Mouse (Mus musculus) erythroblast, embryonic 14.5 days (primary cell): ENCODE data around the gene Suclg1. TPM values are rescaled to one million over a fixed set of nuclear protein-coding genes. Genes with fewer than 3 reads are reported as not detected.

Experiments
- H3K27me3 ChIP-seq: 2 replicates; pipeline ENCODE4 v1.6.1; 2012; ENCODE audit warnings: inconsistent platforms; ENCODE audit not compliant: control insufficient read depth
- H3K36me3 ChIP-seq: 2 replicates; pipeline ENCODE4 v1.6.1; 2012; ENCODE audit warnings: mild to moderate bottlenecking, inconsistent platforms; ENCODE audit not compliant: control insufficient read depth
- H3K4me1 ChIP-seq: 2 replicates; pipeline ENCODE4 v1.6.1; 2012; ENCODE audit warnings: inconsistent platforms; ENCODE audit not compliant: control insufficient read depth
- H3K4me3 ChIP-seq: replicated peaks from 2 replicates; pipeline ENCODE3; 2012; ENCODE audit warnings: moderate library complexity, mild to moderate bottlenecking, inconsistent platforms
- H3K9me3 ChIP-seq: 2 replicates; pipeline ENCODE4 v1.6.1; 2012; ENCODE audit warnings: low read length, inconsistent platforms, mixed read lengths; ENCODE audit not compliant: control insufficient read depth
- GATA1 ChIP-seq: IDR thresholded peaks from 2 replicates; pipeline ENCODE4 v1.6.1; 2012; ENCODE audit warnings: low read length, inconsistent platforms, mixed read lengths
- TAL1 ChIP-seq: IDR thresholded peaks from 3 replicates; pipeline ENCODE4 v1.6.1; 2012; ENCODE audit warnings: low read length, inconsistent platforms, mixed read lengths
- polyA plus RNA-seq: library from polyadenylated mRNA; stranded (reverse); fragments of >175 nt; gene quantifications from 2 replicates; pipeline ENCODE4 v1.2.3, GENCODE M21; 2012

Gene Suclg1
- polyA plus RNA-seq, 1 experiment: 2.5 TPM

- no peak for TF ChIP-seq GATA1
- no peak for TF ChIP-seq TAL1
- Histone ChIP-seq H3K27me3 (no peaks in the 10 kb centered on the region), H3K36me3 (peaks cover 6% of the 10 kb centered on the region), H3K9me3 (no peaks in the 10 kb centered on the region), H3K4me3 (peak overlapping the region; percentile 94), H3K4me1 (peaks cover 28% of the 10 kb centered on the region)
Measured at GRCm38 (mm10) chr6:73247452-73247851, 730 bp upstream of the Suclg1 start.

- Histone ChIP-seq H3K27me3 (no peaks in the 10 kb centered on the region), H3K36me3 (peaks cover 6% of the 10 kb centered on the region), H3K9me3 (no peaks in the 10 kb centered on the region), H3K4me3 (peak overlapping the region; percentile 94), H3K4me1 (peaks cover 31% of the 10 kb centered on the region)
- TF ChIP-seq GATA1 (no peak), TAL1 (no peak)
Measured at GRCm38 (mm10) chr6:73249049-73249422, 854 bp downstream of the Suclg1 start.

- Histone ChIP-seq H3K27me3 (no peaks in the 10 kb centered on the region), H3K9me3 (no peaks in the 10 kb centered on the region), H3K4me1 (peaks cover 33% of the 10 kb centered on the region), H3K4me3 (no peak overlapping the region), H3K36me3 (peaks cover 6% of the 10 kb centered on the region)
- no peak for TF ChIP-seq GATA1
- no peak for TF ChIP-seq TAL1
Measured at GRCm38 (mm10) chr6:73249851-73250250, 1.7 kb downstream of the Suclg1 start.

- Histone ChIP-seq H3K4me1 (peaks cover 33% of the 10 kb centered on the region), H3K27me3 (no peaks in the 10 kb centered on the region), H3K4me3 (no peak overlapping the region), H3K36me3 (peaks cover 8% of the 10 kb centered on the region), H3K9me3 (no peaks in the 10 kb centered on the region)
- TF ChIP-seq TAL1 (no peak), GATA1 (no peak)
Measured at GRCm38 (mm10) chr6:73251336-73251735, 3.2 kb downstream of the Suclg1 start.

GRCm38 (mm10) chr6:73252396-73252795 lies 4.2 kb downstream of the Suclg1 start:
- no peaks in the 10 kb centered on the region for H3K9me3 ChIP-seq
- H3K36me3 ChIP-seq: peaks cover 17% of the 10 kb centered on the region
- H3K4me3 ChIP-seq: no peak overlapping the region
- peaks cover 33% of the 10 kb centered on the region for H3K4me1 ChIP-seq
- no peaks in the 10 kb centered on the region for H3K27me3 ChIP-seq
- TF ChIP-seq GATA1 (no peak), TAL1 (no peak)

GRCm38 (mm10) chr6:73253006-73253405 lies 4.8 kb downstream of the Suclg1 start:
- peaks cover 28% of the 10 kb centered on the region for H3K4me1 ChIP-seq
- TF ChIP-seq GATA1 (no peak), TAL1 (no peak)
- no peaks in the 10 kb centered on the region for H3K27me3 ChIP-seq
- no peaks in the 10 kb centered on the region for H3K9me3 ChIP-seq
- no peak overlapping the region for H3K4me3 ChIP-seq
- H3K36me3 ChIP-seq: peaks cover 21% of the 10 kb centered on the region

GRCm38 (mm10) chr6:73253584-73253983 lies 5.4 kb downstream of the Suclg1 start:
- Histone ChIP-seq H3K4me1 (peaks cover 22% of the 10 kb centered on the region), H3K27me3 (no peaks in the 10 kb centered on the region)

GRCm38 (mm10) chr6:73254307-73255228 lies 6.4 kb downstream of the Suclg1 start:
- TF ChIP-seq TAL1 (no peak), GATA1 (no peak)
- no peaks in the 10 kb centered on the region for H3K9me3 ChIP-seq
- no peaks in the 10 kb centered on the region for H3K27me3 ChIP-seq
- no peak overlapping the region for H3K4me3 ChIP-seq
- peaks cover 13% of the 10 kb centered on the region for H3K4me1 ChIP-seq
- peaks cover 33% of the 10 kb centered on the region for H3K36me3 ChIP-seq

More at GRCm38 (mm10) chr6:73253584-73253983, 5.4 kb downstream of the Suclg1 start:
- TF ChIP-seq TAL1: no peak
- no peak for TF ChIP-seq GATA1
- Histone ChIP-seq H3K36me3 (peaks cover 23% of the 10 kb centered on the region), H3K9me3 (no peaks in the 10 kb centered on the region), H3K4me3 (no peak overlapping the region)

GRCm38 (mm10) chr6:73257068-73257467 lies 8.9 kb downstream of the Suclg1 start:
- no peak for TF ChIP-seq GATA1
- no peak for TF ChIP-seq TAL1
- H3K9me3 ChIP-seq: no peaks in the 10 kb centered on the region
- peaks cover 48% of the 10 kb centered on the region for H3K36me3 ChIP-seq
- peaks cover 4% of the 10 kb centered on the region; the same call in 1 of the 2 replicates for H3K4me1 ChIP-seq
- no peaks in the 10 kb centered on the region for H3K27me3 ChIP-seq
- H3K4me3 ChIP-seq: no peak overlapping the region
